Mouse (Mus musculus) gastrocnemius, postnatal 36 days (tissue): ENCODE results near the gene Cdhr3. TPM values are rescaled to one million over a fixed set of nuclear protein-coding genes. Genes with fewer than 3 reads are reported as not detected.
"Not testable (repeated sequence)": the region's sequence is repeated elsewhere in the genome, so short reads cannot be mapped to it uniquely, and the experiment has no call there.

Source experiments
- DNase-seq, 2 experiments: peaks; one replicate each; pipeline ENCODE4 v3.0.0; 2022
- intact Hi-C: fragments of 180-260 bp; cut with DNase I; formaldehyde crosslinking; loops from one replicate; pipeline ENCODE4 v1.15.1; 2025
- microRNA-seq, 2 experiments: library from miRNA; unstranded; fragments of <30 nt; microRNA quantifications; one replicate each; pipeline ENCODE4 v1.2.0; 2021
- total RNA-seq, 2 experiments: library from RNA; stranded (reverse); gene quantifications; 2 replicates each; pipeline ENCODE4 v1.2.3; 2021

Cdhr3 gene
- total RNA-seq, 2 experiments from 2014 or later: 0.52 to 0.84 TPM

- DNase-seq: peak in 1 of 2 experiments; percentile 42
- intact Hi-C loops: loop anchor here (2.0 kb wide), 1 partner anchor 91 kb away; no protein-coding TSS in a partner anchor
These were observed 82.6 kb downstream of the Cdhr3 start for GRCm38 (mm10) chr12:33010026-33010425.

- no peak for DNase-seq
- intact Hi-C loops: loop anchor here (5.0 kb wide), 2 partner anchors 37 to 57 kb away; partner anchors contain the start of gene Sypl
These were observed 83.3 kb downstream of the Cdhr3 start for GRCm38 (mm10) chr12:33009206-33009966.

- intact Hi-C loops: loop anchor here (5.0 kb wide), 2 partner anchors 36 to 56 kb away; partner anchors contain the start of gene Sypl
- DNase-seq: no peak
These were observed 84.2 kb downstream of the Cdhr3 start for GRCm38 (mm10) chr12:33008305-33009110.

GRCm38 (mm10) chr12:33007176-33007575 lies 85.5 kb downstream of the Cdhr3 start:
- DNase-seq: peak in 1 of 2 experiments; percentile 2
- intact Hi-C loops: loop anchor here (5.0 kb wide), 2 partner anchors 35 to 55 kb away; partner anchors contain the start of gene Sypl

GRCm38 (mm10) chr12:33005858-33006257 lies 86.8 kb downstream of the Cdhr3 start:
- intact Hi-C loops: loop anchor here (5.0 kb wide), 2 partner anchors 34 to 54 kb away; partner anchors contain the start of gene Sypl
- no peak for DNase-seq

- intact Hi-C loops: no loop called here
- no peak for DNase-seq
These were observed 89.2 kb downstream of the Cdhr3 start for GRCm38 (mm10) chr12:33003339-33003965.

GRCm38 (mm10) chr12:33000402-33000801 lies 92.3 kb downstream of the Cdhr3 start:
- intact Hi-C loops: no loop called here
- no peak for DNase-seq

GRCm38 (mm10) chr12:32999778-33000177 lies 92.9 kb downstream of the Cdhr3 start:
- intact Hi-C loops, DNase-seq: not testable (repeated sequence)

GRCm38 (mm10) chr12:32998766-32999165 lies 93.9 kb downstream of the Cdhr3 start:
- intact Hi-C loops: no loop called here

GRCm38 (mm10) chr12:32995081-32995834 lies 97.4 kb downstream of the Cdhr3 start:
- intact Hi-C loops: no loop called here
- no peak for DNase-seq

More at GRCm38 (mm10) chr12:32998766-32999165, 93.9 kb downstream of the Cdhr3 start:
- DNase-seq: no peak

GRCm38 (mm10) chr12:32994081-32994480 lies 98.6 kb downstream of the Cdhr3 start:
- intact Hi-C loops: no loop called here
- DNase-seq: no peak

- intact Hi-C loops: no loop called here
- no peak for DNase-seq
These were observed 102.9 kb downstream of the Cdhr3 start for GRCm38 (mm10) chr12:32989731-32990130.

- intact Hi-C loops: no loop called here
- DNase-seq: no peak
These were observed 106.4 kb downstream of the Cdhr3 start for GRCm38 (mm10) chr12:32986284-32986683.

Small RNA genes lying within 50 kb of the gene (microRNA-seq; reads per million reads assigned to microRNA genes)
- gene Gm22904: 0 reads per million in 2 experiments

Other genes starting within 250 kb of the Cdhr3 start
- 100 to 1,000 TPM; 153 to 169 TPM for gene Sypl, start 139.0 kb downstream of the Cdhr3 start, total RNA-seq
- 10 to 100 TPM; 15.4 to 16.0 TPM for gene Atxn7l1, start 54.8 kb upstream of the Cdhr3 start, total RNA-seq